Mouse (Mus musculus) kidney, adult 18-20 months (tissue): Measurements from ENCODE around the gene Tekt1.

ENCODE experiments used
- DNase-seq: peaks from one replicate; pipeline ENCODE4 v3.0.0; 2021

Gene Tekt1

DNA sequence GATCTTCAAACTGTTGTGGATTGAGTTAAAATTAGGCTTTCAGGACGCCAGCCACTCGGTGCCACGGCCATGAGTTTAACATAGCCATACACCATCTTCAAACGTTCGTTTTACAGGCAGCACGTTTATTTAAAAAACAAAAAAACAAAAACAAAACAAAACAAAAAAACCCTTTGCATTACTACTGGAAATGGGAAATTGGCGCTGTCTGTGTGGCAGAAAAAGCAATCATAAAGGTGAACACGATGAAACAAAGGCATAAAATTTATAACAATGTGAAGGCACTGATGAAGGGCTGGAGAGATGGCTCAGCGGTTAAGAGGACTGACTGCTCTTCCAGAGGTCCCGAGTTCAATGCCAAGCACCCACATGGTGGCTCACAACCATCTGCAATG, at the start of gene Tekt1:
Gene Tekt1, minus strand, starts transcription at position 96 of the 395 bp plus-strand sequence.
- no peak for DNase-seq

DNA sequence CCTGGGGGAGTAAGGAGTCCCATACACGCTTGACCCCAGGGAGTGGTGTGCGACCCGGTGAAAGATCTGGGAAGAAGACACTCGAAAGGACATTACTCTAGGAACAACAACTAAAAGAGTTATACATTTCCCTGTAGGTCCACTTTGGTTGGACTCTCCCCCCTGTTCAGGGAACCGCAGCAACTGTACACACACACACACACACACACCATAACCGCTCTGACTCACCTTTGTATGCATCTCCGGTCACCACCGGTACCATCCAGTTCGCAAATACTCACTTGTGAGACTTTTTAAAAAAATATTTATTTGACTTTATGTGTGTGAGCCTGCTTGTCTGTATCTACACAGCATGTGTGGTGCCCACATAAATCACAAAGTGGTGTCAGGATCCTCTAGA, 49.7 kb upstream of the Tekt1 start:
- no peak for DNase-seq

DNA sequence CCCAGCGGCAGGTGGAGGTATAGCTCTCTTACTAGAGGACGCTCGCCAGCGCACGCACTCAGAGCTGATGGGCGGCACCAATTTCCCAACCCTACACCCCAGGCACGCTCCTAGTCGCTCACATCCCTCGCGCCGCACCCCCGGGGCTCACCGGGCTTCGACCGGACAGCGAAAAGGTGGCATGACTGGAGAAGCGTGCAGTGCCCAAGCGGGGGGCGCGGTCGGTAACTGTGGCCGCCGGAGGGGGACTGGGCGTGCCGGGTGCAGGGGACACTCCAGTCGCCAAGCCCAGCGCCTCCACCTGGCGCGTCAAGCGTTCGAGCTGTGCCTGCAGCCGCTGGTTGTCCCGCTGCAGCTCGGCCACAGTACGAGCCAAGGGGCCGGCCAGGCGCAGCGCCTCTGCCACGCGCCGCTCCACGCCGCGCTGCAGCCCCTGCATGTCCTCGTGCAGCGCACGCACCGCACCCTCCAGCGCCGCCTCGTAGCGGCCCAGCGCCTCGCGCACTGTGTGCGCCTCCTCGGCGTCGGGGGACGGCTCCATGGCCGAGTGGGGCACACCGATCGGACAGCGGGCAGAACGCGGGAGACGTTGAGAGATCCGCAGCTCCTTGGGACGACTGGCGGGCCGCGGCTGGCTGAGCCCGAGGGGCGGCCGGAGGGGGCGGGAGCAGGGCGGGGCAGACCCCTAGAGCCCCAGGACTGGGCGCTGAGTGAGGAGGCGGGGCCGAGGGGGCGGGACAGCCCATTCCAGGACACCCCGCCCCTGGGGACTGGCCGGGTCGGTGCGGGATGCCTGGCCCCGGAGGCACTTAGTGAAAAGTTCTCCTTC, 49.1 kb upstream of the Tekt1 start, which contains the start of gene Smtnl2:
Gene Smtnl2, minus strand, starts transcription at position 621 of the 829 bp plus-strand sequence.
- peak; percentile 92 for DNase-seq

DNA sequence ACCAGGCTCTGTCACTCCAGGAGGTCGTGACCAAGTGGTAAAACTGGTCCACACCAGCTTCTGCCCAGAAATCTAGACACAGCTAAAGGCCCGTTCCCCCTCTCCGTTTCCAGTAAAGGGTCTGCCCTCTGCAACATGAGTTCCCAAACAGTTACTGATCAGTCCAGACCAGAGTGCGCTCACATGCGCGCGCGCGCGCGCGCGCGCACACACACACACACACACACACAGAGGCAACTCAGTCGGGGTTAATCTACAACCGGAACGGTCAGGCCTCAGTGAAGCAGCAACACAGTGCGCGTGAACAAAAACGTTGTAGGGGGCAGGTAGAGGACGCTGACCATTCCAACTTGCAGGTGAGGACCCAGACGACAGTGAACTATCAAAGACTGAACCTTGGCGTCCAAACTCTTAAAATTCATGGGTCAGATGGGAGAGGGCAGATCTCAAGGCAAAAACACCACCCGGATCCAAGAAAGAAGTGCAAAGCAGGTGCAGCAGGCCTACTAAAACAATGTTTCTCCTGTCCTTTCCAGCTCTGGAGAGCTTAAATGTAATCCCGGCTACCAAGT, 48.4 kb upstream of the Tekt1 start:
- peak; percentile 85 for DNase-seq

DNA sequence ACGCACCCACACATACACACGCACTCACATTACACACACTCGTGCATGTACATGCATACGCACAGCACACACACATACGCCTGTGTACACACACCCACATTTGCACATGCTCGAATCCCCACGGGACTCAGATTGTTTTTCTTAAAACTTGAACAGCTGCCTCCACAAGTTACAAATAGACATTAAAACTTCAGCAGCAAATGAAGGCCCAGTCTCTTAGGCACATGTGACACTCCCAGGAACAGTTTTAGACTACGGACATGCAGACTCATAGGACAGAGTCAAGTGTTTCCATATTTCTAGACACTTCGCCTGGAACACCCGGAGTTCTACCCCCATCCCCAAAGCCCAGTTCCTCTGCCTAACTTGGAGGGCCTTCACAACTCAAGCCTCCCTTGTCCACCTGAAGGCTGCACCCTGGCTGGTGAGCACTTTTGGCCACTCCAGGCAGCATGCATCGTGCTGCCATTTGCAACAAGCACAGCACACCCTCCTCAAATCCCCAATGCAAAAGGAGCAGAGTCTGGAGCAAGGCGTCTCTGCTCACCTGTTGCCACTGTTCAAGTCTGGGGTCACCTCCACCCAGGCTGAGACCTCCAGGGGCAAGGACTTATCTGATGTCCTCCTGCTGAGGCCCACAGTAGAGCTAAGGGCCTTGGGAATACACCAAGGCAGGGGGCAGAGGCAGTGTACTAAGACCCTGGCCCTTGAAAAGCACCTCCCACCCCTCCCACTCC, 47.6 kb upstream of the Tekt1 start:
- peak; percentile 38 for DNase-seq

DNA sequence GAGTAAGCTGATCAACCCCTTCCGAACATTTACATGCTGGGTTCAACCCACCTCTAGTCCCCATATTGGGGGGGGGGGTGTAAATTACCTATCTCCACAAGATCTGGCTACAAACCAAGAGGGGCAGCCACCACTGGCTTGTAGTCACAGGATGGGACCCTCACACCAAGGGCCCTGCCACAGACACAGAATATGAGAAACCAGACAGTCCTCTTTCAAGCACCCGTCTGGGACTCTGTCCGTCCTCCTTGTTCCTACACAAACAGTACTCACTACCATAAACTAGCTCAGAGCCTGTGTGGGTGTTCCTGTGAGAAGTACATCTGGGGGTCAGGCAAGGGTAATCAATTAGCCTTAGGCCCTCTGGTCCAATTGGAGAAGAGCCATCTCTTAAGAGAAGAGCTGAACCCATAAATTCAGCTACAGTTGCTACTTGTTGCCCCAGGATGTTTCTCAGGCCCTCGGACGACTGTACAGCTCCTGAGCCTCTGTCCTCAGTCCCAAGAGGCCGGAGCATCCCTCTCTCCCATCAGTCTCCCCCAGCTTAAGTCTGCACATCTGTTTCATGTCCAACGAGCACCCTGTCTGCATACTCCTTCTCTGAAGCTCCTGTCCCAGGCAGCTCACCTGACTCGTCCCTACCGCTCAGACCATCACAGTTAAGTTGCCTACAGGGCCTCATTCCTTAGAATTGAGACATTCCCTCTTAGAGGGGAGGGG, 46.4 kb upstream of the Tekt1 start:
- no peak for DNase-seq

DNA sequence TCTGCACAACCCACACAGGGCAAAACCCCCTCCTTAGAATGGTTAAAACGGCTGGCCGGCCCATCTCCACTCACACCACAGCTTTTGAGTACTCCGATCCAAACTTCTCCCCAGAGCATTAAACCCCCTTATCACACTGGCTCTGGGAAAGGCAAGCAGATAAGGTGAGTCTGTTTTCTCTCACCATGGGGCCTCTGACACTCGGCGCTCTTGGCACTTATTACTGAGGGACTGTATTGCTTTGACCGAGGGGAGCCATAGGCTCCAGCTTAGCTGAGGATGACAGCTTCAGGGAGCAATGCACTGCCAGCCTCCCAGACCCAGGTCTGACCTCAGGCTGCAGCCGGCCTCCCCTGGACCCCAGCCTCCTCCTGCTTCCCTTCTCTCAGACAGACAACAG, 45.3 kb upstream of the Tekt1 start:
- no peak for DNase-seq

DNA sequence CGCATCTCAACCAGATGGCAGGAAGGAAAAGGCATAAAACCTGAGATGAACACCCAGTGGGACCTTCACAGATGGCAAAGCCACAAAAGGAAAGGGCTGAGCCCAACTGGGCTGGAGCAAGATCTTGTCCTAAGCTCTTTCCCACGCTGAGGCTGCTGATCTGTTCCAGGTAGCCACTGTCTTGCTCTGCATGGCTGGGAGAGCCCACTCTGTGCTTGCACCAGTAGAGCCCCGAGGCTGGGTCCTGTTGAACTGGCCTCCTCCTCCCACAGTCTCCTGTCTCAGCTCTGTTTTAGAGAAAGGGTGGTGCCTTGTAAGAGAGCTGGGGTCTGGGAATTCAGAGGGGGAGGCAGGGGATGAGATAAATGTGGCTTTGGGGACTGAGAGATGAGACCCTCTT, 44.8 kb upstream of the Tekt1 start:
- DNase-seq, result no peak

DNA sequence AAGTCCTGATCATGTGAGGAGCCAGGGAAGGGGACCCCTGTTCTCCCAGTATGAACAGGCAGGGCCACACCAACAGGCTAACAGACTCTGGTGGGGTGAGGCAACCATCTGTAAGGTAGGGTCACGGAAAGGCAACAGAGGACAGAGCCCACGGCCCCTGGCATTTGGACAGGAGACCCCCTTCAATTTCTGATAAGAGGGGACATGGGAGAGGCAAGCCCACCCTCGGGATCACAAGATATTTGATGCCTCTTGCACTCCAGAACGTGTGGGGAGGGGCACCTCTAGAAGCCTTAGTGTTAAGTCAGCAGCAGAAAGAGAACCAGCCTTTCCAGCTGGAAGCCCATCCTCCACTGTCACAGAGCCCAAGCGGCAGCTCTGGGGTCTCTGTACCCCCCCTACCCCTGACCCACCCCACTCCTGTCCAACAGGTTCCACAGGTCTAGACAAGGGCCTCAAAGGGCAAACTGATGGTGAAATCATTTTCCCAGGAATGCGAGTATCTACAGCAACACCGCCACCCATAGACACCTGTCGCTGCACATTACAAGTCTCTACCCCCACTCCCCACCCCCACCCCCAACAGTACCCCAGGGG, 43.9 kb upstream of the Tekt1 start:
- DNase-seq, result no peak

DNA sequence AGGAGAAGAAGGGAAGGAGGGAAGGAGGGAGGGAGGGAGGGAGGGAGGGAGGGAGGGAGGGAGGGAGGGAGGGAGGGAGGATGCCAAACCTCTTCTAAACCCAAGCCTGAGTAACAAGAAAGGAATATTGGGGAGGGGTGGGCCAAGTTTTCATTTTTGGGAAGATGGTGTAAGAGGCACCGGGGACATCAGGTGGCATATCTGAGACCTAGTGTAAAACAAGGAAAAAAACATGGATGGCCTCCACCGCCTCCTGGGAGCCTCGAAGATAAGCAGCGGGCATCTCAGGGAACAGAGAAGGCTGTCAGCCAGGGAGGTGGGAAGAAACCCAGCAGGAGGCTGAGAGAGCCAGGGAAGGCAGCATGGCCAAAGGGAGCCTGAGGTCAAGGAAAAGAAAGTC, 43.3 kb upstream of the Tekt1 start:
- no peak for DNase-seq

DNA sequence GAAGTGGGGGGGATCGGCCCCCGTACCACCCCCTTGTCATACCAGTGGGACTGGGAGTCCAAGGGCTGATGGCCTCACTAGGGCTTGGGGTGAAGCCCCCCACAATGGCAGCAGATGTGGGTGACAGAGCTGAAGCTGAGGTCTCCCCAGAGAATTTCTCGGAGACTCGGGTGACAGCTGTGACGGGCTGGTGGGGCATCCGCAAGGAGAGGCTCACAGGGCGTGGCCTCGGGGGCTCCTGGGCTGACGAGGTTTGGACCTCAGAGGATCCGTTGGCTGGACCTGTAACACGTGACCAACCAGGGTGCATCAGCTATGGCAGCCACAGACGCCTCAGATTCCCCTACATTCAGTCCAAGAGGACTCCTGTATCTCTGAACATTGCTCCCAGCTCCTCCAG, 40.7 kb upstream of the Tekt1 start:
- no peak for DNase-seq

DNA sequence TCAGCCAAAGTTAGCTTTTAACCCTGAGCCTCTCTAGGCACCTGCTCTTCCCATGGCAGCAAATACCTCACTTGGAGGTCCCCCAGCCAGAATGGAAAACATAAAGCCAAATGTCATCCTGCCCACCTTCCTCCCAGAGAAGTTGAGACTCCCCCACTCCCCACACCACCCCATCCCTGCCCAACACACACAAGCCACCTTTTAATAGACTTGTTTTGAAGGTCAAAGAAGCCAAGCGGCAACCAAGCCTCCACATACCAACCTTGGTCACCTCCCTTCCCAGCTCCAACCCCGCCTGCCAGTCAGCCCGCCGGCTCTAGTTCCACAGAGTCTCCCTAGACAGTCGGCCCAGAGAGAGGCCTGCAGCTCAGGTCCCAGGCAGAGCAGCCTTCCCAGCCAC, 39.8 kb upstream of the Tekt1 start:
- peak; percentile 68 for DNase-seq

DNA sequence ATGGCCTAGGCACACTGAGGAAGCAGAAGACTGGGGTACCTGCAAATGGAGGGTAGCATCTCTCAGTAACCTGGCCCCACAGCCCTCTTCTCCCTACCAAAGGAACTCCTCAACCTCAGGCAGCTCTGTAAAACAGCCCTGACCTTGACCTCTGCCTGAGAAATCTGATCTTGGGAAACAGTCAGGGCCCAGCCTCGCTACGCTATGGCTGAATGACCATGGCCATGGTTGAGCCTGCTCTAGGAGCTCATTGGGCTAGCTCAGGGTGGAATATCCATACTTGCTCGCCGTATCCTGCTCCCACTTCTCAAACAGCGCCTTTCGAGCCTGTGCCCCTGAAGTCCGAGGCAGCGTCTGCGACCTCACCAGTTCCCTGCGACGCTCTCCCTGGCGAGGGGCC, 38.8 kb upstream of the Tekt1 start:
- peak; percentile 32 for DNase-seq

DNA sequence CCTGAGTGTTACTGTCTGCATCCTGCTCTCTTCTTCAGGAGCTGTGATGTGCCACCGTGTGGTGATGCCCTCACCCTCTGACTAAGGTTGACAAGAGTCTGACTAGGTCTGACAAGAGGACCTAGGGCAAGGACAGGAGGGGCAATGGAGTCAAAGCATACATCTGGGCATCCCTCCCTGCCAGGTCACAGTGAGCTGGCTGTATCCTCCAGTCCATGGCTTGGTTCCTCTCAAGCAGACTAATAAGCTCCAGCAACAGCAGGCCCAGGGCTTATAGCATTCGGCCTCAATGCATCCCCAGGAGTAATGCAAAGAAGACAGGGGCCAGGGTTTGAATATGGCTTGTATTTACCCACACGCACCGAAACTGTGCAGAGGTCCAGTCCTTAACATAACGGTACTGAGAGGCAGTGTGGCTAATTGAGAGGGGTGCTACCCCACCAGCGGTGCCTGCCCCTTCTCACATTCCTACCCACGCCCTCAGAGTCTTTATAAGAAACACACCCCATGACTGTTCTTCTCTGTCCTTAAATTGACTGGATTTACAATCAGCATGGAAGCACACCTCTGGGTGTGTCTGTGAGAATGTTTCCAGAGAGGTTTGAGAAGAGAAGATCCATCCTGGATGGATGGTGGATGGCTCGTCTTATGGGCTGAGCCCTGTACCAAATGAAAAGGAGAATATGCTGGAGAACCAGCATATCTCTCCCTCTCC, 35.7 kb upstream of the Tekt1 start:
- DNase-seq, result no peak

DNA sequence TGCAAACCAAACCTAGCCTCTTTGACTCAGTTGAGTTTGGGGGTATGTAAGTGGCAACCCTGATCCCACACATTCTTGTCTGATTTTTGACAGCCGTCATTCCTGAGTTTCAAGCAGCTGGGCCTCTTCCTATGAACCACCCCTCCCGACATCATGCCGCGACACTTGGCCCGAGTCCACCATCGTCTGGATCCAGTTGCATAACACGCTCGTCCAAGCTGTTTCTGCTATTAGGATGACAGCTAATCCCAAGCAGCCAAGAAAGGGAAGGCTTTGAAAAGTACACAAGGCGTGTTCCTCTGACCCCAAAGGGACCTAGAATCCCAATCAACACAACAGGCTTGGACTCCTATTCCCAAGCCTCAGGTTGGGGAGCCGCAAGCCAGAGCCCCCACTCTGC, 34.8 kb upstream of the Tekt1 start:
- DNase-seq, result peak; percentile 57

DNA sequence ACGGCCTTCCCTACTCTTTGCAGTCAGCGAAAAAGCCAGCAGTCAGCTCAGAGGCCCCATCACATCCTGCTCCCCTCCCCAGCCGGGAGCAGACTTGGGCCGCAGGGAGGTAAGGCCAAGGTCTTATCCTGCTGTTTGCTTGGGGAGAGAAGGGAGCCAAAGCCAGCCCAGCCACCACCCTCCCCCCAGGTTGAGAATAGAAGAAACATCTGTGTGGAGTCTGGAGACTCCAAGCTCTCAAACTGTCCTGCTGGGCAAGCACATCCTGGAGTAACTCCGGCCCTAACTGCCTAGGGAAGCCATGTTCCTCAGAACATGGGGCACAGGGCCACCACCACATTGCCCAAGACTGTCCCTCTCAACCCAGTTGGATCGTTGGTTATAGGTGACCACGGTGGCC, 34.4 kb upstream of the Tekt1 start:
- DNase-seq, result no peak

DNA sequence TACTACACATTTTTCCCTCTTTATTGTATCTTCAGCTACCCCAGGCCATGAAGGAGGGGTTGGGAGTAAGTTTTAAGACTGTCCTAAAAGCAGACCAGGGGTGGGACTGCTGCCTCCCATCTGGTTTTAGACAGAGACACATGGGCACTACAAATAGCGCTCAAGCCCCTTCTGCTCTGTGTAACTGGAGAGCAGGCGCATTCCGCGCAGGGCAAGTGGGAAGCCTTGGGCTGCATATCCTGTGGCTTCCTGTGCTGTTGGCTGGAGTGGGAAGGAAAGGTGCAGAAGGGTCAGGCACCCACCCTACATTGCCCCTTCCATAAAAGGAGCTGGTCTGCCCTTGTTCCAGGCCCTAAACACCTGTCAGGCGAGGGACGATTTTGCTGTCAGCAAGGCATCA, 33.4 kb upstream of the Tekt1 start:
- no peak for DNase-seq

DNA sequence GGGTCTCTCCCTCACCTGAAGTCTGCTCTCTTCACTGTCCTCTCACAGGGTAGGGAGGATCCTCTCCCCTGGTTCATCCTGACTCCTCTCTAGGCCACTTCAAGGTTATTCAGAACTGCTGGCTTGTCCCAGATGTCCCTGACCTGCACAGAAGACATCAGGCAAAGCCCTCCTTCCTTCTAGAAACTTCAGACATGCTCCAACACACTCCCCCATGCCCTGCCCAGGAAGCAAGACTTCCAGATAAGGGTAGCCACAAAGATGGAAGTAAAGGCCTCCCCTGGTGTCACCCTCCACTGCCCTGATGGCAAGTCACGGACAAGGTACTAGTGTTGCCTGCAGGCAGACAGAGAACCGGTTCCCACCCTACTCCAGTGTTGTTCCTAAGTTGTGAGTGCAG, 32.5 kb upstream of the Tekt1 start:
- DNase-seq, result no peak

DNA sequence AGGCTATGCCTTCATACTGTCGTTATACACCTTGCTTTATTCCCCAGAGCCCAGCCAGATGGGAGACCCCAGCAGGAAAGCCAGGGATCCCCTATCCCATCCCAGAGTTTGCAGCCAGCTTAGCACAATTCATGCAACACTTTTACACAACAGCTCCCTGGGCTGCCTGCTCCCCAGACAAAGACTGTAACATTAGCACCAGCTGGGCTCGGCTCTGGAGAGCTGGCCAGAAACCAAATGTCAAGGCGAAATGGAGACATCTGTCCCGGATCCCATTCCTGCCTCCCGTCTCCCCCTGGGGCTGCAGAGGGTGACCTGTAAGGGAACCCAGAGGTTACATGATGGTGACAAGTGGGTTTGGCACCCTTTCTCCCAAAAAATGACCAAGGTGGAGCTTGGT, 31.4 kb upstream of the Tekt1 start:
- no peak for DNase-seq

DNA sequence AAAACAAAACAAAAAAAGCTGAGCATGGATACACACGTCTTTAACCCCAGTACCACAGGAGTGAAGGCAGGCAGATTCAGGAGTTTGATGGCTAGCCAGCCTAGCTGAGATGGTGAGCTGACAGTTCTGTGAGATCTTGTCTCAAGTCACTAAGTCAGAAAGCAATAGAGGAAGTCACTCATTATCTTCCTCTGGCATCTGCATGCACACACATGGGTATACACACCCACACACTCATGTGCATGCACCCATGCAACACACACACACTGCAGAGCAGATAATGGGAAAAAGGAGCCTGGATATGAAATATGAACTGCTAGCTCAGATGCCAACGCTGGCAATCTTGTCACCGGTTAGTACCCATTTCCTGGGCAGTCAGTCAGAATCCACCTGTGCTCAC, 31.0 kb upstream of the Tekt1 start:
- no peak for DNase-seq

DNA sequence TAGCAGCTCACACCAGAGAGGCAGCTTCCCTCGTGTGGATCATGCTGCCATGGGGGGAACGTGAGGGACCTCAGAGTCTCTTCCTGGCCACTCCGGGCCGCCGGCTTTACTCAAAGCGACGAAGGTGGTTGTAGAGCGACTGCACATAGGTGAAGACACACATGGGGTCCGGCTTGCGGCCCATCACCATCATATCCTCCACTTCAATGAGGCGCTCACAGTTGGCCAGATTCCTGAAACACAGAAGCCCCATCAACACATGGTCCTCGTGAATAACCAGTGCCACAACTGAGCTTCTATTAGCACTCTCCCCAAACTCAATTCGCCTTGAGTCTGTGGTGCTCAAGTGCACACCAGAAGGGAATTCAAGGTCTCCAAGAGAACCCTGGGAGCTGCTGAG, 28.9 kb upstream of the Tekt1 start:
- DNase-seq, result no peak

DNA sequence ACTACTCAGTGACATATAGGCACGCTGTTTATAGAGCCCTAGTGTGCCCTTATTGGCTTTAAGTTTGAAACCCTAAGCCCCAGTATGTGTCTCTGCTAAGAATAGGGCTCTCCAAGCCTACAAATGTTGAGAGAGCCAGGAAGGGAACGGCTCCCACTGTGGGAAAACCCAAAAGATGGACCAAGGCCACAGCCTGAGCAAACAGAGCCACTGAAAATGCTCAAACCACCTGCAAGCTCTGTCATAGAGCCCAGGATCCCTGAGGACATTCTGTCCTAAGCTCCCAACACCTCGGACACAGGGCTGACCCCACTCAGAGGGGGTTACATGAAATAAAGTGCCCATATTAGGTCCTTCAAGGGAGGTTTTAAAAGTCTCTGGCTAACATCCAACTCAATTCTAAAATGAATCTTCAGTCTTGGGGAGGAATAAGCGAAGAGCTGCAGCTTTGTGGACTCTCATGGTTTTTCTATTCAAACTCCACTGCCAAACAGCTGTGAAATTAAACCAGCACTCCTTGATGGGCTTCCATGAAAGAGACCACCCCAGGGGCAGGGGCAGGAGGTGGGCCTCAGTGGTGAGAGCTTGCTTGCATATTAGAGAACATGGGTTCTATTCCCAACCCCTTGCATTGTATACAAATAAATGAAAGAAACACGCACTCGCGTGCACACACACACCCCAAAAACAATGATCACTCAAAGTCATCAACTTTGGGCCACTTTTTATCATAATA, 27.3 kb upstream of the Tekt1 start:
- DNase-seq, result no peak
